Mouse (Mus musculus) hindbrain, embryonic 13.5 days (tissue): Measurements from ENCODE around the gene Eif1b. TPM values are rescaled to one million over a fixed set of nuclear protein-coding genes. Genes with fewer than 3 reads are reported as not detected.

ENCODE experiments used
- ATAC-seq: fragments of 200-750 bp; cut with Nextera tagmentation; 2 replicates; pipeline ENCODE4 v1.8.0; 2017; ENCODE audit warnings: moderate TSS enrichment; ENCODE audit not compliant: low FRiP score
- H3K27ac ChIP-seq: fragments of 300-500 bp; sonication (generic); 2 replicates; pipeline ENCODE4 v1.5.1; 2015; ENCODE audit warnings: inconsistent platforms, mild to moderate bottlenecking, moderate library complexity
- H3K27me3 ChIP-seq: fragments of 300-500 bp; sonication (generic); 2 replicates; pipeline ENCODE4 v1.6.1; 2015; ENCODE audit warnings: mild to moderate bottlenecking, inconsistent platforms
- H3K36me3 ChIP-seq: fragments of 300-500 bp; sonication (generic); 2 replicates; pipeline ENCODE4 v1.6.1; 2015; ENCODE audit warnings: mild to moderate bottlenecking, inconsistent platforms
- H3K4me1 ChIP-seq: fragments of 300-500 bp; sonication (generic); replicated peaks from 2 replicates; pipeline ENCODE4 v1.6.1; 2015; ENCODE audit warnings: inconsistent platforms
- H3K4me2 ChIP-seq: fragments of 300-500 bp; sonication (generic); 2 replicates; pipeline ENCODE4 v1.6.1; 2015; ENCODE audit warnings: inconsistent platforms, mild to moderate bottlenecking, moderate library complexity
- H3K4me3 ChIP-seq: fragments of 300-500 bp; sonication (generic); 2 replicates; pipeline ENCODE4 v1.5.1; 2015; ENCODE audit warnings: mild to moderate bottlenecking, inconsistent platforms
- H3K9ac ChIP-seq: fragments of 300-500 bp; sonication (generic); 2 replicates; pipeline ENCODE4 v1.6.1; 2015; ENCODE audit warnings: mild to moderate bottlenecking, inconsistent platforms
- H3K9me3 ChIP-seq: fragments of 300-500 bp; sonication (generic); 2 replicates; pipeline ENCODE4 v1.6.1; 2016; ENCODE audit warnings: inconsistent platforms
- WGBS: fragments of 180-500 bp; shearing (Covaris S2); methylation state at CpG from one replicate; pipeline ENCODE4 v1.1.7; 2015; 5-methylcytosine and 5-hydroxymethylcytosine counted together
- polyA plus RNA-seq: library from polyadenylated mRNA; unstranded; fragments of >200 nt; fragmentation: Nextera tagmentation; extraction: Ambion mirVana; gene quantifications from 2 replicates; pipeline ENCODE4 v1.2.1, GENCODE M21; 2015

Gene Eif1b
- polyA plus RNA-seq, 1 experiment from 2014 or later, result 337 TPM

DNA sequence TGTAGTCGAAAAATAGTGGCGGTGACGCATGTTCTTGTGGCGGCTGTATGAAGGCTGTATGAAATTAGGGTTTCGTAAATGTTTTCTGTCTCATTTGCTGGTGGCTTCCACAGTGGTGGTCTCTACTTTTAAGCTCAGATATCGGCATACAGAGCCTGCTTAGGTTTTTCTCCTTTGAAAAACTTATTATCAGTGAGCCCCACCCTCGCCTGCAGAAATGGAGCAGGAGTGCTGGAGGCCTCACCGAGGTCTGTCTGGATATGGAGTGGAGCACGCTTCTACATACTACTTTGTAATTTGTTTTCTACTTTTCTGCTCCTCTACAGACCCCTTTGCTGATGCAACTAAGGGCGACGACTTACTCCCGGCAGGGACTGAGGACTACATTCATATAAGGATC is 1.7 kb downstream of the Eif1b start:
- peaks cover 28% of the 10 kb centered on the region for H3K36me3 ChIP-seq
- H3K9me3 ChIP-seq, result no peaks in the 10 kb centered on the region
- H3K27ac ChIP-seq, result no peak overlapping the region; the same call in 1 of the 2 replicates
- H3K27me3 ChIP-seq, result no peaks in the 10 kb centered on the region
- peak overlapping the region; percentile 89 for H3K4me2 ChIP-seq
- peak overlapping the region; percentile 100 for H3K4me3 ChIP-seq
- 81% methylated on average over 12 of the region's 12 CpGs for WGBS
- no peak for ATAC-seq
- peaks cover 28% of the 10 kb centered on the region for H3K4me1 ChIP-seq
- peak overlapping the region; percentile 100 for H3K9ac ChIP-seq

DNA sequence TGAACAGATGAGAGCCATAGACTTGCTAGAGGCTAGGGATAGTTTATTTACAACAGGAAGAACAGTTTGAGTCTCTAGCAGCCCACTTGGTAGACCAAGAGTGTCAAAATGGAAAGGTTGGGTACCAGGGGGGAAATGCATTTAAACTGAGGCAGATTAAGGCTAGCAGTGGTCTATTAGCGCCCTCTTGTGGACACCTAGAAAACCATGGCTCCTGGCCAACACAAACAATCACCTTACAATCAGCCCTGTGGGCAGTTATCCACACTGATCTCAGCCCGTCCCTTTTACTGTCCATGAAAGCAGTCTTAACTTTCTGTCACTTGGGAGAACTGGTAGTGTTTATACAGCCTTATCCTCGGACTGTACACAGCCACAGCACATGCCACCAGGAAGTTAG is 4.7 kb downstream of the Eif1b start:
- no peak overlapping the region for H3K4me2 ChIP-seq
- H3K36me3 ChIP-seq, result peaks cover 28% of the 10 kb centered on the region
- 10% methylated on average over 3 of the region's 3 CpGs for WGBS
- H3K9me3 ChIP-seq, result no peaks in the 10 kb centered on the region
- peaks cover 31% of the 10 kb centered on the region for H3K4me1 ChIP-seq
- H3K27ac ChIP-seq, result no peak overlapping the region; the same call in 1 of the 2 replicates
- ATAC-seq, result no peak
- no peaks in the 10 kb centered on the region for H3K27me3 ChIP-seq
- no peak overlapping the region for H3K9ac ChIP-seq
- no peak overlapping the region for H3K4me3 ChIP-seq

DNA sequence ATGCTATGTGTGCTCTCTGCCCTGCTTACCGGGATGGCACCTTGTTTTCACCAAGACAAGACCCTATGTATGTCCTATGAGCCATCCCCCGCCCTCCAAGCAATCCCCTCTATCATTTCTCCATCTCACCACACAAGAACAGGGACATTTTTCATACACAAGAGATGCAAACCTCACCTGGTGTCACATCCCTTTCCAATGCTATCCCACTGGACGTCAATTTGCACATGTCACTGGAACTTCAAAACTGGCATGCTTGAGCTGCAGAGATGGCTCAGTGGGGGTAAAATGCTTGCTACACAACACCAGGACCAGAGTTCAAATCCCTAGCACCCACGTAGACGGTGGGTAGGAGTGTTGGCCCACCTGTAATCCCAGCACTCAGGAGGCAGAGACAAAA is 6.0 kb downstream of the Eif1b start:
- Histone ChIP-seq H3K9me3 (no peaks in the 10 kb centered on the region), H3K27me3 (no peaks in the 10 kb centered on the region), H3K36me3 (peaks cover 28% of the 10 kb centered on the region), H3K4me3 (no peak overlapping the region), H3K4me2 (no peak overlapping the region), H3K27ac (no peak overlapping the region), H3K4me1 (peaks cover 29% of the 10 kb centered on the region), H3K9ac (no peak overlapping the region)
- WGBS, result 90% methylated on average over 5 of the region's 5 CpGs
- no peak for ATAC-seq

DNA sequence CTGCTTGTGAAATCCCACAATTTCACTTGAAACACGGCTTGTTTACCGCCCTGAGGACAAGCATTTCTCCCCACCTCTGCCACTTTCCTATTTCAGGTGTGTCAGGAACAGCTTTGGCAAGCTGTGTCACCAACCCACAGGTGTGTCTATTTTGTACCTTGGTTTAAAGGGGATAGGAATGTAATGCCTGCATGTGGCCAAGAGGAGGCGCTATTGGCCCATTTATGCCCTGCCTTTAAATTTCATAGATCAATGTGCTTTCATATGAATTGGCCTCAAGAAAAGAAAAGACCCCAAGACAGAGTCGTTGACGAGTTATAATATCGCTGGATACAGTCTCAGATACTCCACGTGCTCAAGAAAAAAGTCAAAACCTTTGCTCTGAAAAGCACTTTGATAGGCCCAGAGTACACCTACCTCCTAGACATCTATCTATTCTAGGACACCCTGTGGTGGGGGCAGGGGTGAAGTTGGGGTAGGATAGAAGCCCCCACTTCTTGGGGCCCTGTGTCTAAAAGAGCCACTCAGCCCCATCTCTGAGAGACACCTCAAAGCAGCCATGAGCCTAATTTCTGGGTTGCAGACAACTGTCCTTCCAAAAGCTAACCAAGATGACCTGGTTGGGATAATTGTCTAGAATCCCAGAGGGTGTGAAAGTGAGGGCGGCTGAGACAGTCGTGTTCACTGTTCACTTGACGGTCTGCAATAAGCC is 9.3 kb downstream of the Eif1b start:
- no peaks in the 10 kb centered on the region for H3K27me3 ChIP-seq
- H3K9me3 ChIP-seq, result no peaks in the 10 kb centered on the region
- peaks cover 6% of the 10 kb centered on the region for H3K4me1 ChIP-seq
- no peak overlapping the region; the same call in 1 of the 2 replicates for H3K9ac ChIP-seq
- no peak overlapping the region for H3K4me2 ChIP-seq
- WGBS, result 43% methylated on average over 10 of the region's 10 CpGs
- peaks cover 6% of the 10 kb centered on the region; the same call in 1 of the 2 replicates for H3K36me3 ChIP-seq
- H3K27ac ChIP-seq, result no peak overlapping the region
- no peak overlapping the region for H3K4me3 ChIP-seq
- no peak for ATAC-seq

DNA sequence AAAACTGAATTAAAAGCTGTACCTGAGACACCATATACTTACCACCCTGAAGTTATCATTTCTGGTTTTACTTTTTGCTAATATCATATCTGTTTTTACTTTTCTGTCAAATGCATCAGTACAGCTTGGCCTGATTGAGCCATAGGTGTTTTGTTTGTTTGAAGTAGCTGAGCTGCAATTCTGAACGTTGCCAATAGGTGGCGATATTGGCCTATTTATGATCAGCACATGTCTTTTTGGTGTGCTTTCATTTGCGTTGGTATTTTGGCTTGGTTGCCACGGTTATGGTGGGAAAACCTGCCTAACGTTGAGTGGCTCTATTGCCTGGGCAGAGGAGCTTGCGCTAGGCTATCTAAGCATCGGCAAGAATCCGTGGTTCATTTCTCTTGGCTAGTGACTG is 10.0 kb downstream of the Eif1b start:
- Histone ChIP-seq H3K4me1 (peaks cover 4% of the 10 kb centered on the region), H3K27me3 (no peaks in the 10 kb centered on the region), H3K4me2 (no peak overlapping the region), H3K9me3 (0 out of 2 replicates have a peak, but pooled peaks cover 4% of the 10 kb centered on the region), H3K4me3 (no peak overlapping the region), H3K36me3 (peaks cover 6% of the 10 kb centered on the region; the same call in 1 of the 2 replicates), H3K27ac (no peak overlapping the region), H3K9ac (no peak overlapping the region)
- 0 out of 2 replicates have a peak, but pooled peaks have one; percentile 17 for ATAC-seq
- WGBS, result 9% methylated on average over 8 of the region's 8 CpGs

DNA sequence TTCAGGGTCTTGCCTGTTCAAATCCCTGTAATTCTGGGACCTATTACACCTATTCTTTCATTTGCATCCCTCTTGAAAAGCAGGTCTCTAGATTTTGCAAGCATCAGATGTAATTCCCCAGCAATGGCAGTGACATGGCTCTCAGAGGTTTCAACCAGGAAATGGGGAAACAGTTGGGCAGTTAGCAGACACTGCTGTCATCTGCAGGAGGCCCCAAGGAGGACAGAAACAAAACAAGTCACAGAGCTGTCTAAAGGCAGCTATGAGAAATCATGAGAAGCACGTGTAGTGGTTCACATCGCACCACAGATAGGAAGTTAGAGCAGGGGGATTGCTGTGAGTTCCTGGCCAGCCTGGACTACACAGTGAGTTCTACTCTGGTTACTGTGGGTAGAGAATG is 12.4 kb downstream of the Eif1b start:
- Histone ChIP-seq H3K9me3 (0 out of 2 replicates have a peak, but pooled peaks cover 4% of the 10 kb centered on the region), H3K36me3 (no peaks in the 10 kb centered on the region), H3K27me3 (no peaks in the 10 kb centered on the region), H3K4me2 (no peak overlapping the region), H3K27ac (no peak overlapping the region), H3K9ac (no peak overlapping the region), H3K4me3 (no peak overlapping the region), H3K4me1 (no peaks in the 10 kb centered on the region; the same call in 1 of the 2 replicates)
- ATAC-seq, result no peak
- WGBS, result 79% methylated on average over 2 of the region's 2 CpGs

DNA sequence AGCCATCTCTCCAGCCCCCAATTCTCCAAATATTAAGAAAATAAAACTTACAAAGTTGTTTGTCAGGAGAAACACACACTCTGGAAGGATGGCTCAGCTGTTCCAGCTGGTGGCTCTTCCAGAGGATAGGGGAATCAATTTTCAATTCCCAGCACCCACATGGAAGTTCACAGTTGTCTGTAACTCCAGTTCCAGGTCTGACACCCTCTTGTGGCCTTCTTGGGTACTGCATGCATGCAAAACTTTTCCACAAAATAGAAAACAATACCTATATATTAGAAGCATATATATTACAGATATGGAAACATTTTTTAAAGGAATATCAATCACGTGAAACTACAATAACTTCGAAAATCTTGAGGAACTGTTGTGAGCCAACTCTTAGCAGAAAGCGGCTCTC is 19.7 kb downstream of the Eif1b start:
- WGBS, result 79% methylated on average over 3 of the region's 3 CpGs
- H3K27ac ChIP-seq, result no peak overlapping the region

DNA sequence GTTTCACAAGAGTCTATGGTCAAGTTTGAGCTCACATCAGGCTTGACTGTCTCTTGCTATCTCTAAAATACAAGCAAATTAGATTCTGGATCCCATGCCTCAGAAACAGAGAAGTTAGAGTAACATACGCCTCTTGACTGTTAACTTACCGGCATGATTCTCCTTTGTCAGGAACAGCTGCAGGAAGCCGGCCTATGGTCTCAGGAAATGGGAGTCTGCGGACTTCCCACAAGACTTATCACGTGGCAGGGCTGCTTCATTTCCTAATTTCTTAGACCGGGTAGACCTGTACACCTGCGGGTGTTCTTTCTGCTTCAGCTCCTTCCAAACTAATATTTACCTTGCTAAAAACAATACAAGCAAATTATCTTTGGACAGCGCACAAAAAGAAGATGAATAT is 24.7 kb downstream of the Eif1b start:
- Histone ChIP-seq H3K4me3 (no peak overlapping the region), H3K9me3 (no peaks in the 10 kb centered on the region)
- 89% methylated on average over 8 of the region's 8 CpGs for WGBS

More for the DNA sequence above, 19.7 kb downstream of the Eif1b start:
- Histone ChIP-seq H3K36me3 (no peaks in the 10 kb centered on the region), H3K9me3 (0 out of 2 replicates have a peak, but pooled peaks cover 1% of the 10 kb centered on the region), H3K27me3 (no peaks in the 10 kb centered on the region), H3K4me3 (no peak overlapping the region), H3K4me1 (no peaks in the 10 kb centered on the region), H3K4me2 (no peak overlapping the region), H3K9ac (no peak overlapping the region)
- ATAC-seq, result no peak

DNA sequence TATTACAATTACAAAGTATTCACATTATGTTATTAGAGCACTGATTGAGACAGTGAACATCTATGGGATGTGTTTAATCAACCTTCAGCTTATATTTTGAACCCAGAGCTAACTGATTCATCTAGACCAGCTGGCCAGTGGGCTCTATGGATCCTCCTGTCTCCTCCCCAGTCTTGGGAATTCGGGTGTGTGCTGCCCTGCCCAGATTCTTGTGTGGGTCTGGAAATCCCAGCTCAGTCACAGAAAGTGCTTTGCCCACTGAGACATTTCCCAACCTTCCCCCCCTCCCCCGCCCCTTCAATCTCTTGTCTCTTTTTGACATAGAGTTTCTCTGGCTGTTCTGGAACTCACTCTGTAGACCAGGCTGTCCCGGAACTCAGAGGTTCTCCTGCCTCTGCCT is 26.9 kb downstream of the Eif1b start:
- Histone ChIP-seq H3K27me3 (no peaks in the 10 kb centered on the region), H3K9ac (no peak overlapping the region), H3K36me3 (no peaks in the 10 kb centered on the region), H3K4me2 (no peak overlapping the region), H3K27ac (no peak overlapping the region), H3K4me3 (no peak overlapping the region), H3K9me3 (no peaks in the 10 kb centered on the region), H3K4me1 (no peaks in the 10 kb centered on the region)
- ATAC-seq, result no peak
- 84% methylated on average over 3 of the region's 3 CpGs for WGBS

More for the DNA sequence above, 24.7 kb downstream of the Eif1b start:
- Histone ChIP-seq H3K36me3 (no peaks in the 10 kb centered on the region), H3K27ac (no peak overlapping the region), H3K27me3 (no peaks in the 10 kb centered on the region), H3K4me1 (no peaks in the 10 kb centered on the region), H3K9ac (no peak overlapping the region), H3K4me2 (no peak overlapping the region)
- ATAC-seq, result no peak

DNA sequence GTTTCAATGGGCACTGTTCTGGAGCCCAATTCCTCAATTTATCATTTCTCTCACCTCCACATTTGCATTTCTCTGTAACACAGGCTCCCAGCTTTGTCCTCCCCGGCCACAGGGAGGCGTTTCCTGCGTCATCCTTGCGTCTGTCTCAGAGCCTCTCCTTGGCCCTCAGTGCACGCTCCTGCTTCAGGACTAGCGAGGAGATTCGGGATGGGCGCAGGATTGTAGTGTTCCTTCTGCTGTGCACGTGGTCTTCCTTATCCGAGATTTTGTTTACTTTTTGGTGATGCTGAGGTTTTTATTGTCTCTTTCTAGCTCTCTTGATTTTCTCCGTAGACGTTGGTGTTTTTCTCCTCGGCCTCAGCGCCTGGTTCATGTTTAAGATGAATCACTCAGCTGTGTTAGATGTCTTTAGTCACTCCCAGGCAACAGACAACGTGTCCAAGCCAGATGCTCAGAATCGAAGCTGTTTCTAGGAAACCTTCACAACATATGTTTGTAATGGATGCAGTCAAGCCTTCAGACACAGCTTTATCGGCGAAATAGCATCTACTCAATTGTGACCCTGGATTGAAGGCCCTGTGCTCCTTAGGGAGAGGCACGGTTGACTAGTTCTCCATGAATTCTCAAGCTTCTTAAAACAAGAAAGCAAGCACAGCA is 27.6 kb downstream of the Eif1b start:
- no peaks in the 10 kb centered on the region for H3K9me3 ChIP-seq
- no peak overlapping the region for H3K9ac ChIP-seq
- no peak overlapping the region for H3K4me3 ChIP-seq
- no peaks in the 10 kb centered on the region for H3K27me3 ChIP-seq
- H3K4me2 ChIP-seq, result no peak overlapping the region
- 49% methylated on average over 19 of the region's 19 CpGs for WGBS
- no peak for ATAC-seq
- H3K27ac ChIP-seq, result no peak overlapping the region
- H3K36me3 ChIP-seq, result no peaks in the 10 kb centered on the region
- H3K4me1 ChIP-seq, result no peaks in the 10 kb centered on the region

DNA sequence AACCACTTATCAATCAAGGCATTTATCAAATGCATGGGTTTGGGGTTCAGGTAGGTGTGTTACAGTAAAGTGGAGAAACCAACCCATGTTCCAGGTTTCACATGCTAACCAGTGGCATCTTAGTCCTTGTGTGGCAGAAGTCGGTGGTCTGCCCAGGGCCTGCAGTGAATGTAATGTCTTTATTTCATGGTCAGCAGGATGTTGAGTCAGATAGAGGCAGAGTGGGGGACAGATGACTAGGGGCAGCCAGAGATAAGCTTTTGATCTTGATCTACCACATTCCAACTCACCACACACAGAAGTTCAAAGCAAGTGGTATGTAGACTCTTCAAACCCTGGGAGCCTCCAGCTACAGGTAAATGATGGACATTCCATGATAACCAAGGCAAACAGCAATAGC is 29.1 kb downstream of the Eif1b start:
- Histone ChIP-seq H3K9ac (no peak overlapping the region), H3K4me1 (no peaks in the 10 kb centered on the region), H3K9me3 (no peaks in the 10 kb centered on the region), H3K4me3 (no peak overlapping the region), H3K27me3 (no peaks in the 10 kb centered on the region), H3K27ac (no peak overlapping the region), H3K4me2 (no peak overlapping the region), H3K36me3 (no peaks in the 10 kb centered on the region)
- no peak for ATAC-seq
- 90% methylated on average over 1 of the region's 1 CpGs for WGBS

DNA sequence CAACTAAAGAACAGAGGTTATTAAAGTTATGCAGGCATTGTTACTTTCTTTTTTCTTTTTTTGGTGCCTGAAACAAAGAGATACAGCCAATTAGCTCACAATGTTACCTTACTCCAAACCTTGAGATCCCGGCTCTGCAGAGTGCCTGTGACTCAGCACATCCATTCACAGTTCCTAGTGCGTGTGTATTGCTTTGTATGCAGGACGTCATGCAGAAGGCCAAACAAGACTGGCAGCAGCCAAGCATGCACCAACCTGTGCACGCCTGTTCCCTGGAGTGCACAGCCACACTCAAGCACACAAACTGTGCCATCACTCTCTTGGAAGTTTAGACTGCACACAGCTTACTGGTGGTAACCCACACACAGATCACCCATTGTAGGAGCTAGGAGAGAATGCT is 35.2 kb downstream of the Eif1b start:
- 49% methylated on average over 4 of the region's 4 CpGs for WGBS
- ATAC-seq, result no peak
- Histone ChIP-seq H3K9ac (no peak overlapping the region), H3K27ac (no peak overlapping the region), H3K27me3 (no peaks in the 10 kb centered on the region), H3K4me3 (no peak overlapping the region), H3K36me3 (no peaks in the 10 kb centered on the region), H3K9me3 (no peaks in the 10 kb centered on the region), H3K4me2 (no peak overlapping the region), H3K4me1 (no peaks in the 10 kb centered on the region)

DNA sequence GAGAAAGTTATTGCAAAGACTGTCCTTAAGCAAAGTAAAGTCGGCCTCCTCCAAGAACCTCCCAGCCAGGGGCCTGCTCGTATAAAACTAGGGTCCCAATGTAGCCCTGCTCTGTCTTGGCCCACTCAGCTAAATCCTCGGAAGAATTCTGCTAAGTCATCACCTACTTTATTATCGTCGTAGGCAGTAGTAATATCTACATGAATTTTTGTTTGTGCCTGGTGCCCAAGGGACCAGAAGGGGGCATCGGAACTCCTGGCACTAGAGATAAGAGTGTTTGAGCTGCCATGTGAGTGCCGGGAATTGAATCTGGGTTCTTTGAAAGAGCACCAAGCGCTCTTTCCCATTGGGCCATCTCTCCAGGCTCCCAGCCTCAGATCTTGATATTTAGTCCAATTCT is 35.9 kb downstream of the Eif1b start:
- no peak for ATAC-seq
- WGBS, result 92% methylated on average over 8 of the region's 8 CpGs
- Histone ChIP-seq H3K4me1 (no peaks in the 10 kb centered on the region), H3K27me3 (no peaks in the 10 kb centered on the region), H3K9me3 (no peaks in the 10 kb centered on the region), H3K36me3 (no peaks in the 10 kb centered on the region), H3K9ac (no peak overlapping the region), H3K4me2 (no peak overlapping the region), H3K4me3 (no peak overlapping the region), H3K27ac (no peak overlapping the region)
